Mouse (Mus musculus) thymus, postnatal 4 days (tissue): ENCODE data around the gene Plet1.
A peak's percentile ranks its signal among the peaks of the same experiment; 100 is the strongest.

Experiments used
- DNase-seq: peaks from one replicate; pipeline ENCODE4 v3.0.0; 2021

The Plet1 gene

GRCm38 (mm10) chr9:50496151-50496505, 1.8 kb downstream of the Plet1 start:
- peak; percentile 50 for DNase-seq

DNA sequence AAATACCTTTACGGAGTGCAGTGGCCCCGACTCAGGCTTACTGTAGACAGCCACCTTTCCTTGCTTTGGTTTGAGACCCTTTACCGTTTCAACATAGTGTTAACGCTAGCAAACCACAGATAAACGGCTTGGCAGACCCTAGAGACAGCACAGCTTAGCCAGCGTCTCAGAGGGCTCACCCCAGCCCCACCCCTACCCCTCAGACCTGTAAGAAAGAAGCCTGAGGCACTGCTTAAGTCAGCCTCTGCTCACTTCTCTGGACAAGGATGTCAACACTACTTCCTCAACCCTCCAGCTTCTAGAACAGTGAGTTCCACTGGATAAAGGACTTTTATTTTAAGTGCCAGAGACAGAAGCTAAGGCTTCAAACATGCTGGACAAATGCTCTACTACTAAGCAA, 2.2 kb downstream of the Plet1 start:
- DNase-seq, result no peak

DNA sequence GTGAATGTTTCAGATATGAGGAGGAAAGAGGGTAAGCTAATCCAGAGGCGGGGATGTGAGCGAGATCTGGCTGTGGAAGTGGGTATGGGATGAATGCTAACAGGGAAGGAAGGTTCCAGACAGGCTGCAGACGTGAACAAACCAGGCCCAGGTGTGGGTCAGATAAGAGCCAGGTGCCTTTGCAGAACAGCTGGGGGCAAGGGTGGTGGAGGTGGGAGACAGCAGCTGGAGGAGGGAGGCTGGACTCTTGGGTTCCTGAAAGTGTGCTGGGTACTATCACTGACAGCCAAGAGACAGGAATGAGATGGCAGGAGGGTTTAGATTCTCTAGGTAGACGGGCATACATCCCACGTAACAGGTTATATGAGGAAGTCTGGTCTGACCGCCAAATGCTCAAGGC, 2.8 kb downstream of the Plet1 start:
- no peak for DNase-seq

DNA sequence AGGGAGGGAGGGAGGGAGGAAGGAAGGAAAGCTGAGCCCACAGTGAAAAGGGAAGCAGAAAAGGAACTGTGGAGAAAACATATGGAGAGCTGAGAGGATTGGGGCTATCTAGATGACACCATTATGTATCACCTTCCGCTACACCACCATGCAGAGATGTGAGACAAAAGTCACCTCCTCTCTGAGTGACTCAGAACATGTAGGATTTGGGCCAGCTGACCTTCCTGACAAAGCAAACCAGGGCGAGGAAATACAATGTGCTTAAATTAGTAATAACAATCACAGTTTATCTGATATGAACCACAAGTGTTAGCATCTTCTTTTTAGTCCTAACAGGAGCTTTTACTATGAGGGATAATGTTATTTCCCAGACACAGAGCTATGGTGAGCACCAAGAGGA, 3.2 kb downstream of the Plet1 start:
- DNase-seq, result no peak

- no peak for DNase-seq
These were observed 4.5 kb downstream of the Plet1 start for GRCm38 (mm10) chr9:50498815-50499214.

DNA sequence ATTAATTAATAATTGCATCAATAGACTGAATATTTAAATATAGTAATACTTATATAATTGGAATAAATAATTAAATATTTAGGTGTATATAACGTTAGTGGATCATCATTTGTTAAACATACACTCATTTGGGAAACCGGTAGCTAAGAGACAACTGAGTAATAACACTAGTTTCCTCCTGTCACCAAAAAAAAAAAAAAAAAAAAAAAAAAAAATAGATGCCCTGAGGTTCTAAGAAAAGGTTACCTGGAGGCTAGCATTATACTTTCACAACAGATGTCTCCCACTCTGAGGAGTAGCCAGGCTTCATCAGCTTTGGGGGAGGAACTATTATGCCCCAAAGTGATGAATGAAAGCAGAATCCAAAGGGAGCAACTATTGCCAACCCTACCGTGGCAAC, 5.5 kb downstream of the Plet1 start:
- DNase-seq, result no peak

DNA sequence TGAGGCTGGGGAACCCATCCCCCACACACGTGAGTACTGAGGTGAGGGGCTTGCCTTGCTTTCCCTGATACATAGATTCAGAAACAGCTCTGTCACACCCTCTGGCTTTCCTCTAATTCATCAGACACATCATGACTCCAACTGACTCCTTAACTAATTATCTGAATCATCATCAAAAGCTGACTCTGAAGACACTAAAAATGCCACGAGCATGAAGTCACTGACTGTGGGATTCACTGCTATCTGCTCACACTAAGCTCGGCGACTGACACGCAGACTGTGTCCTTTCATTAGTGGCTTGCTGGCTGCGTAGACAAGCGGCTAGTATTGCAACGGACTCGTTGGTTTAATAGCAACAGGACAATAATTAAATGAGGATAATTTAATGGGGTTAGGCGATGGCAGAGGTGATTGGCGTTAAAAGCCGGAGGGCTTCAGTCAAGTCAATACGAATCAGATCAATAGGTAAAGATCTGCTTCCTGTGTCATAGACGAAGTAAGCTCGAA, 6.2 kb downstream of the Plet1 start:
- no peak for DNase-seq

- DNase-seq, result no peak
These were observed 6.7 kb downstream of the Plet1 start for GRCm38 (mm10) chr9:50500974-50501501.

DNA sequence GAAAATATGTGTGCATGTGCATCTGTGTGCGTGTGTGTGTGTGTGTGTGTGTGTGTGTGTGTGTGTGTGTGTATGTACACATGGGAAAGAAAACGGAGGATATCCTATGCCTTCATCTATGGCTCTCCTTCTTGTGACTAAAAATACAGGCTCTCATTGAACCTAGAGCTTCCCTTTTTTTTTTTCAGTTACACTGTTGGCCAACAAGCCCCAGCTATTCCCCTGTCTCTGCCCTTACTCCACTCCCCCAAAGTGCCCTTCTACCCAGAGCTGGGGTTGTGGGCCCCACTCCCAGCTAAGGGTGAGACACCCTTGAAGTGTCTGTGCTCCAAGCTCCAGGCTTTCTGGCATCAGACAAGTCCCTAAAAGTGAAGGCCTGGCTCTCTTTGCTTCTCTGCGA, 8.6 kb downstream of the Plet1 start:
- DNase-seq, result no peak

- no peak for DNase-seq
These were observed 11.1 kb downstream of the Plet1 start for GRCm38 (mm10) chr9:50505405-50505804.

DNA sequence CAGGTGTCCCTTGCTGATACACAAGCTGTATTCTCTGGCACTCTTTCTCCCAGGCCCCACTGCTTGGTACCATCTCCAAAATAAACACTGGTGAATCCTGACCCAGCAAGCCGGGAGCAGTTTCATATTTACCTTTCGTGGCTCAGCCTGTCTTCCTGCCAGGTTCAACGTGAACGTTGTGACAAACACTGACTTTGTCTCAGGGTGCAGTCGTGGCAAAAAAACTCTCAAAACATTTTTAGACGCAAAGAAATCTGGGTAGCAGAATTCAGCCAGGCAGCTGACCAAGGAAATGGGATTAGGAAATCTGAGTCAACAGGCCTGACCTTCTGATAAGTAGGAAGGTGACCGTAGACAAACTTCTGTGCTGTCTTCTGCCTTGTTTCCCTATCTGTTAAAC, 13.2 kb downstream of the Plet1 start:
- no peak for DNase-seq

DNA sequence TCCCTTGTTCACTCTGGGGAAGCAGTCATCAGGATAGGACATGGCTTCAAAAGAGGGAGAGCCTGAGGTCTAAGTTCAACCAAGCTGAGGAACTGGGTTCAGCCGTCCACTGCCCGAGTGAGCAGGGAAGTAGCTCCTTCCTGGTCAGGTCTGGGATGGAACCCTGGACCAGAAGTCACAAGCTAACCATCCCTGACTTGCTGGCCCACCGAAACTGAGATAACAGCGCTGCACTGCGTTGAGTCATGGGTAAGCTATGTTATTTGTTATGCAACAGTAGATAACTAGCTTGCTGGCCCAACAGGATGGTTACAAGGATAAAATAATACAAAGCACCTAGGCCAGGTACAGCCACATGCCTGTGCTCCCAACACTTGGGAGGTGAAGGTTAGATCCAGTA, 21.1 kb downstream of the Plet1 start:
- DNase-seq, result no peak

GRCm38 (mm10) chr9:50518781-50519180, 24.5 kb downstream of the Plet1 start:
- peak; percentile 58 for DNase-seq

GRCm38 (mm10) chr9:50520748-50521147, 26.4 kb downstream of the Plet1 start:
- DNase-seq, result no peak

GRCm38 (mm10) chr9:50521562-50521961, 27.2 kb downstream of the Plet1 start:
- DNase-seq, result no peak

DNA sequence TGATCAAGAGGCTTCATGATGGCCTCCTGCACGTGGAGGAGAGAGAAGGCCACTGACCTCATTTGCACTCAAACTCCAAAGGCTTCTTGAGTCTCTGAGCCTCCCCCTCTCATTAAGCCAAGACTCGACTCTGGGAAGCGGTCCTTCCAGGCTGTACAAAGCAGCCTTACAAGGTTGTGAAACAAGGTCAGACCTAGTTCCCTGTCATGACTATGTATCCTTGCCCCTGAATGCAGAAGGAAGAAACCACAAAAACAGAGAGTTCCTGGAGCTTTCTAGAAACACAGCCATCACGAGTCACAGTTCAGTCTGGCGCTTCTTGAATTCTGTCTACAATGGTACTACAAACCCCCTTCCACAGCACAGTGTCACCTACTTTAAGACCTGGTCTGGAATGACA, 28.2 kb downstream of the Plet1 start:
- no peak for DNase-seq

DNA sequence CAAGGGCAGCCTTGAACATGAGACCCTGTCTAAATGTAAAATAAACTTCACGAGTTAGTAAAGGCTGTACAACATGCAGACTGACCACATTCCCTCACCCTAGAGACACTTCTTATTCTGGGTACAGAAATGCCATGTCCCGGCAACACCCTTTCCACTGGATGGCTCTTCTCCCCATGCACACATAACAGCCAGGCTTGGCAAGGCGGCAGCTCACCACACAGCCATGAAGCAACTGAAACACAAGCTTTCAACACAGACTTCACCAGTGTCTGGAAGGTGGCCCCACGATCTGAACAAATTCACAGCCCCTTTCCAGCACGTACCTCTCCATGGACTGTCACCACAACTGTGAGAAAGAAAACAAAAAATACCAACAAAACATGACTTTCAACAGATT, 30.6 kb downstream of the Plet1 start:
- DNase-seq, result no peak

DNA sequence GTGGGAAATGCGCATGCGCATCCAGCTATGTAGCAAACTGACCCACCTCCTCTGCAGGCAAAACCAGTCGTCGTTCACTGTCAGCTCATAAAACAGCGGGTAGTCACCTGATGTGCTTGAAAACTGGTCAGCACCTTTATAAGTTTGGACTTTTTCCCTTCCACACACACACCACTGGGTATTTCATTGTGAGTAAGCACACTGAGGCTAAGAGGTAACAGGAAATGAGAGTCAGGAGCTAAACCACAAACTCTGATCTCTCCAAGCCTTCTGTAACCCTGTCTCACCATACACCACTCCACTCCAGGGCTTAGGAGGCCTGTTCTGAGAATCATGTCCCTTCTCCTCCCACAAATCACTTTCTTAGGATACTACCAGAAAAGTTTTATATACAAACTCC, 31.3 kb downstream of the Plet1 start:
- DNase-seq, result no peak

DNA sequence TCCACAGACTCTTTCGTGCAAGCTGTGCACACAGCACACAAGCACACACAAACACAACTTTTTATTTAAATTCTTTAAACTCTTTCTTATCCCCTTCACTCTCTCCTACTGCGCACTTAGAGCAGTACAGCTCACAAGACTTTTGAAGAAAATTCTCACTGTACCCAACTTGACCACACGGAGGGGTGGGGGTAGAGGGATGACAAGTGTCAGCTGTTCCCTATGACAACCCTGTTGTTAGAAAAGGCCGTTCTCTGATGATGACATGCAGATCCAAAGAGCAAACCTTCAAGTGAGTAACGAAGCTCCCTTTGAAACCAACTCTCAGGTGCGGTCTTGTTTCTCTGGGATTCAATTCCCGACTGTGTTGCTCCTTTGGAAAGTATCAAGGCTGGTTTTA, 33.5 kb downstream of the Plet1 start:
- DNase-seq, result peak; percentile 52

- peak; percentile 99 for DNase-seq
These were observed 34.1 kb downstream of the Plet1 start, which contains the start of gene Pts for GRCm38 (mm10) chr9:50528293-50528892. TSS of gene Pts (minus strand) at chr9:50528724.

GRCm38 (mm10) chr9:50530890-50531289, 36.6 kb downstream of the Plet1 start:
- DNase-seq, result peak; percentile 62

DNA sequence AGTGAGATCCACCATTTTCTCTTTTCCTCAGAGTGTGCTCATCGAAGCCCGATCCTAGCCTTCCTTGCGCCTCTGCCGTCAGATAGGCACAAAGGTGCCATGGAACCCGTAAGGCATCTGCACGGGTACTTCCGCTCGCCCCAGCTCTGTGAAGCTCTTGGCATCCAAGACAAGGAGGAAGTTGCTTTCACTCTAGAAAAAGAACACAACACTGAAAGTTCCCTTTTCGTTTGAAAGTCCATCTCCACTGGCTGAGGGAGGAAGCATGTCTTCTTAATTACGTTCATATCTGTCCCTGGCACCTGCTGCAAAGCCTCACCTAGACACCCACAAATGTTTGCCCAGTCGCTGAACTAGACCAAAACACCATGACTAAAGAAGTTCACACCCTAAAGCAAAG, 39.0 kb downstream of the Plet1 start:
- DNase-seq, result peak; percentile 73

DNA sequence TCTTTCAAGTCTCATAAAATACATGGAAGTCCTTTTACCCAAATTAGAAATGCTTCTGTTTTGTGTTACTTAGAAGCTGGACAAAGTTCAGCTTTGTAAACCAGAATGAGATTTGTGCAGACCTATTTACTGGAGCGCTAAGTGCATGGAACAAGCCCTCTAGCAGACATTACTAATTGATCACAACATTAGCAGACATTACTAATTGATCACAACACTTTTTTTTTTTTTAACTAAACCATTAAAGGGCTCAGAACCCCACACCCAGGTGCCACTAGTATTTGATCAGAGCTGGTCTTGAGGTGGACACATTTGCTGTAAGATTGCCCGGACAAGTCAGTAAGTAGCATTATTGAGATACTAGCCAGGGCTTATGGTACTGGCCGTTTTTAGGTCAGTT, 39.5 kb downstream of the Plet1 start:
- DNase-seq, result no peak

- no peak for DNase-seq
These were observed 41.6 kb downstream of the Plet1 start for GRCm38 (mm10) chr9:50535930-50536329.

GRCm38 (mm10) chr9:50536603-50537135, 42.3 kb downstream of the Plet1 start:
- DNase-seq, result no peak
